Mouse (Mus musculus) brown adipose tissue, adult 24 weeks (tissue): ENCODE measurements around the gene Lrp6. TPM values are rescaled to one million over a fixed set of nuclear protein-coding genes. Genes with fewer than 3 reads are reported as not detected.

Source experiments
- H3K27ac ChIP-seq: fragments of 200-500 bp; replicated peaks from 2 replicates; pipeline ENCODE4 v1.5.1; 2012; ENCODE audit warnings: low read depth, mild to moderate bottlenecking, low read length
- H3K4me1 ChIP-seq: fragments of 200-500 bp; 2 replicates; pipeline ENCODE4 v1.6.1; 2012; ENCODE audit warnings: low read length, mixed read lengths; ENCODE audit not compliant: control insufficient read depth, insufficient read depth, insufficient read length
- H3K4me3 ChIP-seq: fragments of 200-500 bp; 2 replicates; pipeline ENCODE4 v1.5.1; 2012; ENCODE audit warnings: low read depth, mild to moderate bottlenecking, low read length, moderate library complexity; ENCODE audit not compliant: insufficient read depth
- polyA plus RNA-seq: library from polyadenylated mRNA; stranded (reverse); fragments of >200 nt; gene quantifications from 2 replicates; pipeline ENCODE4 v1.2.4, GENCODE M21; 2012; ENCODE audit not compliant: missing spikeins, insufficient read depth, insufficient read length

Lrp6 gene
- polyA plus RNA-seq, 1 experiment, result 33.0 TPM

DNA sequence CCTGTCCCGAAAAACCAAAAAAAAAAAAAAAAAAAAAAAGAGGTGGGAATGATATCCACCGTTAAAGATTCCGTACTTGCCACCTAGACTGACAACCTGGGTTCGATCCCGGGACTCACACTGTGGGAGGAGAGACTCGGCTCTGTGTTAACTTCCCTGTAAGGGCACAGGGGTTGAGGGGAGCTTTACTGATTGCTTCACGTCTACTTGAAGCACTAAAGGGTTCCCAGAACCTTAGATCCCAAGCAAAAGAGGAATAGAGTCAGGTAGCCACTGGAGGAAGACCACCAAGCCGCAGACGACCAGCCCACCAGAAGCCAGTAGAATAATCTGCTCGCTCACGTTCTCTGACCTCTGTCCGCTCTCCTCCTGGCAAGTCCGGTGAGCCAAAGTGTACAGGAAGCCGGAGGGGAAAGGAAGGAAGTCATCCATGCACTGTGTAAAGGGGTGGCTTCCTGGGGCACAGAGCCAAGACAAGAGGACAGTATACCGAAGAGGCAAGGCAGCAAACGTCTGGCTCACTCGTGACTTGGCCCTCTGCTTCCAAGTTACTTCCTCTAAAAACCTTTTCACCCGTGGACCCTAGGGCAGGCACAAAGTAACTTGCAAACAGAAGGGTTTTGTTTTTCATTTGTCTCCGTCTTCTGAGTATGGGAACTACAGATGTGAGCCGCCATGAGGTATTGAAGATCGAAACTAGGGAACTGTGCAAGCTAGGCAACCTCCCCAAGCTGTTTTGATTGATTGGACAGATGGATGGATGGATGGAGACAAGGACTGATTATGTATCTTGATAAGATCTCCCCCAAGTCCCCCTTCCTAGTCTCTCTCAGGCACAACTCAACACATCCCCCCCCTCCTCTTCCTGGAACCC is 28.0 kb upstream of the Lrp6 start:
- H3K4me1 ChIP-seq, result peaks cover 5% of the 10 kb centered on the region; the same call in 1 of the 2 replicates
- peak overlapping the region; percentile 36; the same call in 1 of the 2 replicates for H3K27ac ChIP-seq
- peak overlapping the region; percentile 41 for H3K4me3 ChIP-seq

DNA sequence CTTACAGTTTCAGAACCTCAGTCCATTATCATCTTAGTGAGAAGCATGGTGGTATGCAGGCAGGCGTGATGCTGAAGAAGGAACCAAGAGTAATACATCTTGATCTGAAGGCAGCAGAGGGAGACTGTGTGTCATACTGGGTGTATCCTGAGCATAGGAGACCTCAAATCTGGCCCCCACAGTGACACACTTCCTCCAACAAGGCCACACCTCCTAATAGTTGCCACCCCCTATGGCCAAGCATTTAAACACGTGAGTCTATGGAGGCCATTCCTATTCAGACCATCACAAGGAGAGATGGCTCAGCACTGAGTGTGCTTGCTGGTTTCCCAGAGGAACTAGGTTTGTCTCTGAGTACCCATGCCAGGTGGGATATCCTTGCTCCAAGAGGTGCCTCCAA is 24.8 kb upstream of the Lrp6 start:
- no peak overlapping the region for H3K27ac ChIP-seq
- H3K4me1 ChIP-seq, result peaks cover 5% of the 10 kb centered on the region; the same call in 1 of the 2 replicates
- H3K4me3 ChIP-seq, result no peak overlapping the region

DNA sequence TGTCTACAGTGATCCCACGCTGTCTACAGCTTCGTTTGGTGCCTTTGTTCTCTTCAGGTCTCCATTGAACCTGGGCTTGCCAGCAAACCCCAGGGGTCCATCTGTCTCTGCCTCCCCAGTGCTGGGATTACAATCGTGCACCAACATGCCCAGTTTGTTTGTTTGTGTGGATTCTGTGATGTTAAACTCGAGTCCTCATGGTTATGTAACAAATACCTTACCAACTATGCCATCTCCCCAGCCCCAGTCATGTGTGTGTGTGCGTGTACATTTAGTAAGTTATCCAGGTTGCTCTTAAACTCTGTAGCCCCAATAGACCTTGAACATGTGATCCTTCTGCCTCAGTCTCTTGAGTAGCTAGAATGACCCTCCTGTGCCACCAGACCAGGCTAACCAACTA is 19.5 kb upstream of the Lrp6 start:
- Histone ChIP-seq H3K4me1 (no peaks in the 10 kb centered on the region), H3K27ac (no peak overlapping the region), H3K4me3 (no peak overlapping the region)

DNA sequence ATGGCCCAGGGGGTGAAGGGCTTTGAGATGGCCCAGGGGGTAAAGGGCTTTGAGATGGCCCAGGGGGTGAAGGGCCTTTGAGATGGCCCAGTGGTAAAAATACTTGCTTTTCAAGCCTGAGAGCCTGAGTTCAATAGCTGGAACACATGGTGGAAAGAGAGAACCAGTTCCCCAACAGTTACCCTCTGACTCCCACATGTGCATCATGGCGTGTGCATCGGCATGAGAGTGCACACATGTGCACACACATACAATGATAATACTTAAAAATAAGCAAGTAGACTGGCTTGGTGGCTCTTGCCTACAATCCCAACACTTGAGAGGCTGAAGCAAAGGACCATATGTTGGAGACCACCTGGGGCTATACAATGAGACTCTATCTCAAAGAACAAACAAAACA is 17.9 kb upstream of the Lrp6 start:
- Histone ChIP-seq H3K4me1 (no peaks in the 10 kb centered on the region), H3K27ac (no peak overlapping the region), H3K4me3 (no peak overlapping the region)

DNA sequence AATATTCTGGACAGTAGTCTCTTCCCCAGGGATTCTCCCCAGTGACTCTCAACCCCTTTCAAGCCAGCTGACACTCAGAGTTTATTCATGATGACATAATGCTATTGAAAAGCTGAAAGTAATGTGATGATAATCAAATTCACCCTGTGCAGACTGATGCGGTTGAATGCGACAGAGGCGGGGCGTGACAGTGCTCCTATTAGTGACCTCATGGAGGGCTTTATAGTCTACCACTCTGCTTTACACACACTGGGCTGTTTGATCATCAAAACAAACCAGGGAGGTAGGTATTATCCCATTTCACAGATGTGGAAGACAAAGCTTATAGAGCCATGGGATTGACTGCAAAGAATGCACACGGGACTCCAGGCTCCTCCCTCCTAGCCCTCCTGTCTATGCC is 15.3 kb upstream of the Lrp6 start:
- H3K27ac ChIP-seq, result no peak overlapping the region
- H3K4me1 ChIP-seq, result no peaks in the 10 kb centered on the region
- no peak overlapping the region for H3K4me3 ChIP-seq

DNA sequence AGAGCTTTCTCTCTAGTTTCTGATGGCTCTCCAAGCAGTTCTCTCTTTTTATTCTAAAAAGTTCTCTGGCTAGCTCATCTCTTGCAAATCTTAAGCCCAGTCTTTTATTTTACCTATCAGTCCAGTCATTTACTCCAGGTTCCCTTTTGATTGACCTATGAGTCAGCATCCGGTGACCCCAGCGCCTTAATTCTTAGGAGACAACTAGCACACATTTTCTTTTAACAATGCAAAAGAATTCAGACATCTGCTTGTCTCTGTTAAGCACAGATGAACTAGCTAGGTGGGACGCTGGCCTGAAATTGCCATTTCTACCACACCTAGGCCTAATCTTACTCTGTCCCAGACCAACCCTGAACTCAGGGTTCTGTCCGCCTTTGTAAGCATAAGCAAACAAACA is 12.7 kb upstream of the Lrp6 start:
- Histone ChIP-seq H3K4me3 (no peak overlapping the region), H3K4me1 (peaks cover 7% of the 10 kb centered on the region), H3K27ac (no peak overlapping the region)

DNA sequence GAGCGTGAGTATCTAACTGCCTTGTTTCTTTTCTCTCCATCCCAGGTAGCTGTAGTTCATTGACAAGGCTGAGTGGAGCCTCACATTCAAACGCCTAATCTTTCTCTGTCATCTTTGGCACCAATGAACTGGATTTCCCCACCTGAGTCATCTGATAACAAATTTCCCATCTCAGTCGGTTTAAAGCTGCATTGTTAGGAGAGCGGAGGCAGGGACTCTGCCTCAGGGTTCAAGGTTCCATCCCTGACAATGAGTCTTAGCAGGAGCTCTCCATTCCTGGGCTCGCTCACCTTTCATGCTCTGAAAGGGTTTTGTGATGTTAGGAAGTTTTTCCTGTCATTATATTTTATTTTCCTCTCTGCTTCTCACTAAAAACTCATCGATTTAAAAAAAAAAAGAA is 11.3 kb upstream of the Lrp6 start:
- H3K4me1 ChIP-seq, result peaks cover 13% of the 10 kb centered on the region
- no peak overlapping the region for H3K4me3 ChIP-seq
- H3K27ac ChIP-seq, result no peak overlapping the region

DNA sequence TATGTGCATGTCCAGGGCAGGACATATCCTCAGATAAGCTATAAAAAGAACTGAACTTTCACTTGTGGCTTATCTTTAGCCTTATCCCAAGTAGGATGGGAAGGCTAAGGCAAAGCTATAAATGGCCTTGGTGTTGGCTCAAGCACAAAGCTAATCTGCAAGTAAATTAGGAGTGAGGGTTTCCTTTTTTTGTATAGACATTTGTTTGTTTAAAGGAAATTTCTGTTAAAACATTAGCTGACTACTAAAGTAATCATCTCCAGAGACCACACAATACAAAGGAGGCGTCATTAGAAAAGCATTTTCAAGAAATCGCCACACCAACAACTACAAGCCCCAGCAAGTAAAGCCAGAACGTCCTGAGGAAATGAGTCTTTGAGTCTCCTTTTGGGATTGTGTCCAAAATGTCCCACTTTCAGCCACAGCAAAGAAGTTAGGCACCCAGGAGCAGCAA is 8.6 kb upstream of the Lrp6 start:
- peak overlapping the region; percentile 67 for H3K27ac ChIP-seq

DNA sequence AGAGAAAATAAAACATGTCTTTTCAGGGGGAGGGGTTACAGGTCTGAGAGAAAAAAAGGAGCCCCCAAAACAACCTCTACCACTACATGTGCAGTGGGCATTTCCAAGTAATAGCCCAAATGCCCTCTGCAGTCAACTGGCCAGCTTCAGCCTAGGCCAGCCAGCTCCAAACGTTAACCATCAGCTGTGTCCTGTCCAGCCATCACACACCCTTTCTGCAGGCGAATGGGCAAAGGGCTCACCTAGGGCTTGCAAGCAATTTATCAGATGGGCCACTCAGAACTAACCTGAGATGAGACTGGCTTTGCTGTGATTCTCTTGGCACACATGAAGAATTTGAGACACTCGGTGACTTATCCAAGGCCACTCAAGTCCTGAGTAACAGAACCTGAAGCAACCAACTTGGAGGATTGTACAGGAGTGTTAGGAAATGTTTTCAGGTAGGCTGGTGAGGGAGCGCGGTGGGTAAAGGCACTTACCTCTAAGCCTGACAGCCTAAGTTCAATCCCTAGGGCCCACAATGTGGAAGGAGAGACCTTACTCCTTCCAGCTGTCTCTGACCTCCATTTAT is 1.3 kb upstream of the Lrp6 start:
- Histone ChIP-seq H3K27ac (no peak overlapping the region), H3K4me3 (no peak overlapping the region), H3K4me1 (peaks cover 2% of the 10 kb centered on the region; the same call in 1 of the 2 replicates)

More for the DNA sequence above, 8.6 kb upstream of the Lrp6 start:
- Histone ChIP-seq H3K4me1 (peaks cover 13% of the 10 kb centered on the region), H3K4me3 (no peak overlapping the region)

DNA sequence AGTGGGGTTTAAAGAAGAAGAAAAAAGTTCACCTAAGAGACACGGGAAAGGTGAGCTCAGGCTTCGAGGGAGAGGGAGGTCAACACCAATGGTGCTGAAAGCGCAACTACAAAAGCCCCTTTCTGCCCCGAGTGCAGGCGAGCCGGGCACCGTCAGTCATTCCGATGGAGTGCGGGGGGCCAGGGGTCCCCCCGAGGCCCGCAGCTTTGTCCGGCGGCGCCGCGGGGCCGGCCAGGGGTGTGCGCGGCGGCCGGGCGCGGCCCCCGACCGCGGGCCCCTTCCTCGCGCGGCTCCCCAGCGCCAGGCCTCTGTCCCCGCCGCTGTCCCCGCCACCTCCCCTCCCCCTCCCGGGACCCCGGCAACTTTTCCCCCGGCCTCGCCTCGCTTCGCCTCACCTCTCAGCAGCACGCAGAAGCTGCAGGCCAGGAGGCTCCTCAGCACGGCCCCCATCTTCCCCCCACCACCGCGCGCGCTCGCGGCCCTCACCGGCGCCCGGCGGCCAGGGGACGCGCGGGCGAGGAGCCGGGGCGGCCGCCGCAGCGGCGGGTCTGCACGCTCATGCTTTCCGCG is 432 bp downstream of the Lrp6 start:
- Histone ChIP-seq H3K4me1 (peaks cover 10% of the 10 kb centered on the region), H3K4me3 (peak overlapping the region; percentile 81), H3K27ac (peak overlapping the region; percentile 78)

DNA sequence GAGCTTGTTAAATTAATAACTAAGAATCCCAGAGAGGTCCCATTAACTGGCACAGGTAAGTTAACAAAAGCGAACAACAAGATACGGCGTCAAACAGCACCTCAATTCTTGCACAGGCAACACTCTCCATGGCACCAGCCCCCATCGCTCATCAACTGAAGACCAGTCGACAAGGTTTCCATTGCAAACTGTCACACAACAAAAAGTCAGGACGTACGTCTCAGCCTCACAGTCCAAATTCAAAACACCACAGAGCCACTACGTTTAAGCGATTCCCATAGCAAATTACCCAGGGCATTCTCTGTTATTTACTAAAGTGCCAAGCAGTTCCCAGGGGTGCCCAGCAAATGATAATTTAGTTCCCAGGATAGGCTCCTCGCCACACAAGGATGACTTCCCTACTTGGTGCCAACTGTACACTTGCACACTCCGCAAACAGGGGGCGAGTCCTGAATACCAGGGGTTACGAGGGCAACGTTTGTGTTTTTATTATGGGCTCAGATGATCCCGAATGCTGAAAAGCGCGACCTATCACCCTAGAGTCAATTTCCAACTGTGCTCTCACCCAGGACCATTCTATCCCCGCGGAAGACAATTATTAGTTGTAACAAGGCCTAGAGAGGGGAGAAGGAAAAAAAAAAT is 1.0 kb downstream of the Lrp6 start:
- H3K4me1 ChIP-seq, result peaks cover 13% of the 10 kb centered on the region
- peak overlapping the region; percentile 2; the same call in 1 of the 2 replicates for H3K27ac ChIP-seq
- peak overlapping the region; percentile 81 for H3K4me3 ChIP-seq

DNA sequence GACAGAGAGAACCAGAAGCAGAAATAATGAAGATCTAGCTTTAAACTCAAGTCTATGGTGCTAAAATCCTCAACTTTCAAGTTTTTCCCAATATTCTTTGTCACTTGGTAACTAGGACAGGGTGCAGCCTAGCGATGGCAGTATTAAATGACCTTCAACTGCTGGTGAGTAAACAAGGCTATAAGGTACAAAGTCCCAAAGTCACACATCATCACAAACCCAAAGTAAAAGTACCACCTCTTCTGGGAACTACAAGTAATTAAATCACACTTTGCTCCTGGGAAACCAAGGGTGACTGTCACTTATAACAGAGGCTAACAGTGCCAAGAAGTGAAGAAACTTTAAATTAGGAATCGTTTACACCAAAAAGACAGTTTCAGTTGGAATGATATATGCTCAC is 2.2 kb downstream of the Lrp6 start:
- no peak overlapping the region for H3K27ac ChIP-seq

DNA sequence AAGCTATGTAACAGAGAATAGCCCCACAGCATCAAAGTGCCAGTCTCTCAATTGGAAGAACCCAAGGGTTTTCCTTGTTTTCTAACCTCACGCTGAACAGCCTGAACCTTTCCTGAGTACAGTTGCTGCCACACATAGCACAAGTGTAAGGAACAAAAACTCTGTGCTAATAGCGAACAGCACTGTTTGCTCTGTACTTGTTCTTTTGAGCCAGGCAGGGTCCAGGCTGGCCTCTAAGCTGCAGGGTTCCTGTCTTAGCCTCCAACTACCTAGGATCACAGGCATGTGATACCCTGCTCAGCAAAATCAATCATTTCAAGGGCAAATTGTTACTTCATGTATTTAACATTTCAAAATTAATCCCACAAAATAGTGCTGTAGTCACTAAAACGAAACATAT is 7.1 kb downstream of the Lrp6 start:
- Histone ChIP-seq H3K4me1 (peaks cover 31% of the 10 kb centered on the region), H3K27ac (no peak overlapping the region), H3K4me3 (no peak overlapping the region)

More for the DNA sequence above, 2.2 kb downstream of the Lrp6 start:
- Histone ChIP-seq H3K4me1 (peaks cover 18% of the 10 kb centered on the region), H3K4me3 (no peak overlapping the region)

DNA sequence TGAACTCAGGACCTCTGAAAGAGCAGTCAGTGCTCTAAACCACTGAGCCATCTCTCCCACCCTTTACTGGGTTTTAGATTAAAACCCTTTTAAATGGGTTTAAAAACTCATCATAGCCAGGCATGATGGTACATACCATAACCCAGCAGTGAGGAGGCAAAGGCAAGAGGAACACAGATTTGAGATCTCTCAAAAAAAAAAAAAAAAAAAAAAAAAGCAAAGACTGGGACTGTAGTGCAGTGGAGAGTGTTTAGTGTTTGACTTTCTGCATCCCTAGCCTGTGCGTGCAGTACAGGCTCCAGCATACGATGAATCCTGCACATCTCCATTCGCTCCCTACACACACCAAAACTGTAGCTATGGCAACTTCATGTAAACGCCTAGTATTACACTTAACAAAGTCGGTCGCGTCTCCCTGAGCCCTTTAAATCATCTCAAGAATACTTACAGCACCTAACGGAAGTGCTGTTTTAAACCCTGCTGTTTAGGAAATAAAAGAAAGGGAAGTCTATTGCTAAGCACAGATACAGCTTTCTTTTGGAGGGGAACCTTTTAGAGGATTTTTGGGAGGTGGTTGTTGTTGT is 8.1 kb downstream of the Lrp6 start:
- Histone ChIP-seq H3K4me3 (no peak overlapping the region), H3K27ac (no peak overlapping the region; the same call in 1 of the 2 replicates), H3K4me1 (peaks cover 30% of the 10 kb centered on the region)

DNA sequence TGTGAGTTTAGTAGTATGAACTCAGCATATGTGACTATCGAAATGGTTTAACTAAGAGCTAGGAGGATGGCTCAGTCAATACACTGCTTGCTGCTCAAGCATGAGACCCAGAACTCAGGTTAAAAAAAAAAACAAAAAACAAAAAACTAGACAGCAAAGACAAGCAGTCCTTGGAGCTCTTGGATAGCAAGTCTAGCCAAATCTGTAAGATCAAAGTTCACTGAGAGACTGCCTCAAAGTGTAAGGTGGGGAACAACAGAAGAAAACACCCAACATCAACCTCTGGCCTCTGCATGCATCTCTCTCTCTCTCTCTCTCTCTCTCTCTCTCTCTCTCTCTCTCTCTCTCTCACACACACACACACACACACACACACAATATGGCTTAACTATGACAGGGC is 9.7 kb downstream of the Lrp6 start:
- Histone ChIP-seq H3K27ac (no peak overlapping the region), H3K4me3 (no peak overlapping the region)

More for the DNA sequence above, 9.7 kb downstream of the Lrp6 start:
- peaks cover 25% of the 10 kb centered on the region for H3K4me1 ChIP-seq
